Mouse (Mus musculus) ES-E14 (cell line): Measurements from ENCODE around the gene Rasal1.

Source experiments
- CHD2 ChIP-seq: IDR thresholded peaks from 2 replicates; pipeline ENCODE4 v1.6.1; 2014; ENCODE audit warnings: mild to moderate bottlenecking, low read depth, low read length, inconsistent platforms
- ZC3H11A ChIP-seq: IDR thresholded peaks from 2 replicates; pipeline ENCODE4 v1.6.1; 2012; ENCODE audit warnings: low read depth, mild to moderate bottlenecking, inconsistent platforms, low read length, borderline replicate concordance
- ZNF384 ChIP-seq: IDR thresholded peaks from 2 replicates; pipeline ENCODE4 v1.6.1; 2012; ENCODE audit warnings: low read depth, low read length, inconsistent platforms

DNA sequence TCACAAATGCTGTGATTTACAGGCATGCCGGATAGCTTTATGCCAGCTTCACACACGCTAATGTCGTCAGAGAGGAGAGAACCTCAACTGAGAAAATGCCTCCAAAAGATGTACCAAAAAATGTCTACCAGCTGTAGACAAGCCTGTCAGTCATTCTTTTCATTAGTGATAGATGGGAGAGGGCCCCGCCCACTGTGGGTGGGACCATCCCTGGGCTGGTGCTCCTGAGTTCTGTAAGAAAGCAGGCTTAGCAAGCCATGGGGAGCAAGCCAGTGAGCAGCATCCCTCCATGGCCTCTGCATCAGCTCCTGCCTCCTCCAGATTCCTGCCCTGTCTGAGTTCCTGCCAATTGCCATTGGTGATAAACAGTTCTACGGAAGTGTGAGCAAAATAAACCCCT is 13.0 kb upstream of the Rasal1 start:
- TF ChIP-seq ZC3H11A, result no peak
- TF ChIP-seq CHD2, result no peak
- no peak for TF ChIP-seq ZNF384
